Mouse (Mus musculus) lung, postnatal 0 days (tissue): Measurements from ENCODE around the gene Cyth1.

ENCODE experiments used
- CTCF ChIP-seq: IDR thresholded peaks from 2 replicates; pipeline ENCODE4 v1.5.1; 2016; ENCODE audit warnings: antibody characterized with exemption, mild to moderate bottlenecking
- EP300 ChIP-seq: IDR thresholded peaks from 2 replicates; pipeline ENCODE4 v1.6.1; 2016; ENCODE audit warnings: antibody characterized with exemption, mild to moderate bottlenecking, control low read depth

GRCm38 (mm10) chr11:118113516-118114205, 134.7 kb downstream of the Cyth1 start:
- TF ChIP-seq CTCF: no peak
- TF ChIP-seq EP300: no peak
